Mouse (Mus musculus) heart, adult 2 months (tissue): ENCODE results near the gene Mfsd5.

ENCODE experiments used
- CTCF ChIP-seq: fragments of 200-600 bp; IDR thresholded peaks from 2 replicates; pipeline ENCODE4 v1.8.1; 2022; ENCODE audit warnings: antibody characterized with exemption, mild to moderate bottlenecking, moderate library complexity
- EP300 ChIP-seq: fragments of 200-500 bp; IDR thresholded peaks from 2 replicates; pipeline ENCODE4 v1.6.1; 2011; ENCODE audit warnings: low read depth, low read length, control low read depth; ENCODE audit not compliant: insufficient read depth
- POLR2A ChIP-seq: fragments of 200-500 bp; IDR thresholded peaks from 2 replicates; pipeline ENCODE4 v1.6.1; 2011; ENCODE audit warnings: mild to moderate bottlenecking, low read depth, low read length, control low read depth; ENCODE audit not compliant: insufficient read depth

- TF ChIP-seq CTCF: no peak
- TF ChIP-seq POLR2A: no peak
- no peak for TF ChIP-seq EP300
Observed at GRCm38 (mm10) chr15:102249967-102250366, 29.3 kb upstream of the Mfsd5 start.
